Mouse (Mus musculus) embryonic stem cell, embryonic (primary cell): ENCODE results near the gene Bicra.

Experiments used
- CTCF ChIA-PET, 4 experiments: fragments of 300-600 bp in 2 of 4; fragments of 350-600 bp in 2 of 4; sonication (Branson Sonifier 250); formaldehyde crosslinking; loops; one replicate each; lab custom pipeline; 2022; ENCODE audit warnings: inconsistent platforms in 2 of 4; lab: Charles Lee
- POLR2A ChIA-PET, 4 experiments: fragments of 300-600 bp in 2 of 4; fragments of 350-600 bp in 2 of 4; sonication (Branson Sonifier 250); formaldehyde crosslinking; loops; one replicate each; lab custom pipeline; 2022; ENCODE audit warnings: antibody characterized with exemption in 4 of 4, inconsistent platforms in 1 of 4; lab: Charles Lee

Bicra gene

DNA sequence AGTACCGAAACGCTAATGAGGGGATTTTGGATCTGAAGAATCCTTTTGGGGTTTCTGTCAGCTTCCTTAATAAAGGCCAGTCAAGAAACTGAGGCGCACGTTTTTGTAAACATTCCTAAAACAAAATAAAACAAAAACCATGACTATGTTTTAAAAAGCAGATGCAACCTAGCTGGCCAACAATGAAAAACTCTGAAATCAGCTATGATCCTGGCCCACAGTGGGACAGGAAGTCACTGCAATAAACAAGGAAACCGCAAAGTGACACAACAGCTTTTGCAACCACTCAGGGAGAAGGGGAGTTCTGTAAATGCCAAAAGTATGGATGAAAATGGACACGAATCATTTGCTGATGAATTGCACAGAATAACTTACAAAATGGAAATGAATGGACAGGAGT, 5.4 kb upstream of the Bicra start:
- CTCF ChIA-PET: interaction anchor here in 3 of 4 experiments (0.6 to 3.9 kb wide), 26 partner anchors 10 to 562 kb away, joined by 3 to 67 read pairs (median 8); partner anchors contain the start of genes Napa (in 2 of the 3), Arhgap35 (in 1 of the 3), Ehd2 (in 1 of the 3) and Kptn (in 1 of the 3)
- POLR2A ChIA-PET: interaction anchor here (0.6 to 2.6 kb wide), 30 partner anchors 9 to 242 kb away, joined by 3 to 14 read pairs (median 5); partner anchors contain the start of genes Napa (in 2 of the 4), Inafm1 (in 1 of the 4), Kptn (in 1 of the 4) and Meis3 (in 1 of the 4)

DNA sequence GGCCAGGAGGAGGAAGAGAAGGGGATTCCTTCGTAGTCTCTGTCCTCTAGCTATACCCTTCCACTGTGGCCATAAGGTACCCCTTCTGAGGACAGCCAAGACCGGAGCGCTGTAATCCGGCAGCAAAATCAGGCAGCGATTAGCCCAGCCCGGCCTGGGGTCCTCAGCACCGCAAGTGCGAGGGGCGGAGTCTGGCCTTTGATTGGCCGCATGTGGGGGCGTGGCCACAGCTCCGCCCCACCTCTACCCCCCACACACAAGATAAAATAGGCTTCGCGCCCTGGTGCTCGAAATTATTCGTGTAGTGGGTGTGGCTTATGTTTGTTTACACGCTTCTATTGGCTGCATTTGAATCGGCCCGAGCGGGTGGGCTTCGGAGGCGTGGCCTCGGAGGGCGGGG, 5.0 kb upstream of the Bicra start:
- POLR2A ChIA-PET: interaction anchor here (0.6 to 2.6 kb wide), 39 partner anchors 9 to 261 kb away, joined by 3 to 14 read pairs (median 5); partner anchors contain the start of genes Napa (in 3 of the 4), Kptn (in 2 of the 4), Inafm1 (in 1 of the 4) and Meis3 (in 1 of the 4)
- CTCF ChIA-PET: interaction anchor here in 3 of 4 experiments (0.6 to 3.9 kb wide), 33 partner anchors 10 to 345 kb away, joined by 3 to 67 read pairs (median 7); partner anchors contain the start of genes Napa (in 2 of the 3), Ehd2 (in 1 of the 3), Inafm1 (in 1 of the 3) and Kptn (in 1 of the 3)

DNA sequence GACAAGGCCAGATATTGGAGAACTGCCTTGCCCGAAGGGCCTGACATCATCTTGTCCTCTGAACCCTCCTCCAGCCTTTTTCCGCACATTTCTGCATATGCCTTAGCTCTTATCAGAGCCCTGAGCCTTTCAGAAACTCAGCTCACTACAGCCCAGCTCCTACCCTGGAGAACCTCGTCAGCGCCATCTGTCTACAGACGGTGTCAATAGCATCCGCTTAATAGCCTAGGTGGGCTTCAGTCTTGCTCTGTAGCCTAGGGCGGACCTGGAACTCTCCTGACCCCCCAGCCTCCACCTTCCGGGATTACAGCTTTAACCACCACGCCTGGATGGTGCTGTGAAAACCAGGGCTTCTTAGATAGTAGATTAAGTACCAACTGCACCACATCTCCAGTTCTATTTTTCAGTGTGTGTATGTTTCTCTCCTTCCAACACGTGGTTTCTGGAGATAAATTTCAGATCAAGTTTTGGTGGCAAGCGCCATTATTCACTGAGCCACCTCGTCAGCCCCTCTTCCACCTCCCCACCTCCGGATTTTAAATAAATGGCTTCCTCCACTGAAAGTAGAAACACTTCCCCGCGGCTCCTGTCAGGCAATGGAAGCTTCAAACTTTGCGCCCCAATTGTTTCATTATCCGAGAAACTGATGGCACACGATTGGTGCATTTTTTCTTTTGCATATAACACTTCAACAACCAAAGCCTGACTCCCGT, 4.3 kb upstream of the Bicra start:
- POLR2A ChIA-PET: interaction anchor here (0.6 to 2.6 kb wide), 48 partner anchors 8 to 262 kb away, joined by 3 to 14 read pairs (median 4); partner anchors contain the start of genes Napa (in 3 of the 4), Inafm1 (in 2 of the 4), Kptn (in 2 of the 4) and Ccdc9 (in 1 of the 4)
- CTCF ChIA-PET: interaction anchor here (0.5 to 3.9 kb wide), 66 partner anchors 8 to 431 kb away, joined by 3 to 67 read pairs (median 4); partner anchors contain the start of genes Napa (in 3 of the 4), Inafm1 (in 2 of the 4), Slc8a2 (in 2 of the 4) and Ehd2 (in 1 of the 4)

DNA sequence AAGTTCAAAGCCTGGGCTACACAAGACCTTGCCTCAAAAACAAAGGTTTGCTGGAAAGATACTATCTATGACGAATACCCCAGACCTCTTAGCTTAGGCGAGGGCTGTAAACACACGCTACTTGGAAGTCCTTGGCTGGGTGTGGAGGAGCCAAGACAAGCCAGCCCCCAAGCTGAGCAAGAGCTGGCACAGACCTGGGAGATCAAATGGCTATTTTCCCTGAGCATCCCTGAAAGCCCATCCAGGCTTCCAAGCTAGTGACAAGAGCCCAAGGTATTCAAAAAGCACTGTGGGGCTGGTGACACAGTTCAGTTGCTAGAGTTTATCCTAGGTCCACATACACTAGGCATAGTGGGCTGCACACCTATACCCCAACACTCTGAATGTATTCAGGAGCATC, 2.9 kb upstream of the Bicra start:
- ChIA-PET POLR2A (interaction anchor here in 2 of 4 experiments (1.0 to 2.6 kb wide), 10 partner anchors 12 to 236 kb away, joined by 3 to 9 read pairs (median 4); partner anchors contain the start of genes Ccdc9 (in 1 of the 2) and Kptn (in 1 of the 2)), CTCF (interaction anchor here in 3 of 4 experiments (0.5 to 3.9 kb wide), 11 partner anchors 19 to 402 kb away, joined by 3 to 67 read pairs (median 4); partner anchors contain the start of genes Inafm1 (in 1 of the 3), Napa (in 1 of the 3) and Tmem160 (in 1 of the 3))

DNA sequence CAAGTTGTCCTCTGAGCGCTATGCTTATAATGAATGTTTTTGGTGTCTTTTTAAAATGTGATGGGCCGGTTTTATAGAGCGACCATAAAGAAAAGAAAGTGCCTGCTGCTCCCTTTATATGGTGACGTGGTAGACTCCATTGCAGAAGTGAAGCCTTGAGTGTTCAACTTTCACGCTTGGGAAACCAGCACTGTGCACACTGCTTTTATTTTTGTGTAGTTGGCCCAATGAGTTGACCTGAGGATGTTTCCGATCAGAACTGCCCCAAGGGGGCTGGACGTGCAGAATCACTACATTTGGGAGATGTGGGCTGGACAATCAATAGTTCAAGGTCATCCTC, 1.8 kb upstream of the Bicra start:
- ChIA-PET POLR2A (interaction anchor here in 2 of 4 experiments (1.1 to 2.4 kb wide), 6 partner anchors 17 to 68 kb away, joined by 3 to 14 read pairs (median 4); partner anchors contain the start of gene Napa (in 1 of the 2)), CTCF (interaction anchor here in 2 of 4 experiments (0.5 to 1.3 kb wide), 2 partner anchors 97 to 224 kb away, joined by 4 read pairs; partner anchors contain the start of gene Inafm1 (in 1 of the 2))

DNA sequence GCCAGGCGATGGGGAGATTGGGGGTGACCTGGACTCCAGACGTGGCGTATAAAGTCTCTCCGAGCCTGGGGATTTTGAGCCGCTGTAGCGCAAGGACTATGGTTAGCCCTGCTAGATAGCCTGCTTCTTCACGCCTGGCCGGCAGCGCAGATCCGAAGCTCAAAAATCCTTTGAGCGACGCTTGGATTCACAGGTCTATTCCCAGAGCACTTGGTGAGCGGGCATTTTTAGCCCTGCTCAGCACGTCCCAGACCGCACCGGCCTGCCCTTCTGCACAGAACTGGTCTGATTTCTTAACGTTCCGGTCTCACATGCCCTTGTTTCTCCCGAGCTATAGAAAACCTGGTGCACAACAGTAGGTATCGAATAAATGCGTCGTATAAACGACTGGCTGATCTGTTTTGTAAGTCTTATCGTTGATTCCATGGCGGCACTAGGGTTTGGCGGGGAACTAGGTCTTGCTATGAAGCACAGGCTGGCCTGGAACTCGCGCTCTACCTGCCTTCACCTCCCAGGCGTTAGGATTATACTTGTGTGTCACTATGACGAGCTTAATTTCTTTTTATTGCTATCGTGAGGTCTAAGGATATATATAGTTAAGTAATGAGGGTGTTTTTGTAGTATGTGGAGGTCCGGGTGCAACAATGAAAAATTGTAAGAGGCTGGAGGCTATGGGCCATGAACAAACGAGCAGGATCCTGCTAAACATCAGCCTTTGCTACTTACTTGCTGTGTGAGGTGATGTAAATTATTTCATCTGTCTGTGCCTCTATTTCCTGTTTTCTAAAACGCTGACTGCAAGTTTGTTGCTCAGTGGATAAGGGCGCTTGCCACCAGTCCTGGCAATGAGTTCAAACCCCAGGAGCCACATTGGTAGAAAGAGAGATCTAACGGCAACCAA, 1.2 kb upstream of the Bicra start:
- ChIA-PET POLR2A (interaction anchor here in 3 of 4 experiments (0.5 to 2.7 kb wide), 27 partner anchors 8 to 351 kb away, joined by 3 to 14 read pairs (median 4); partner anchors contain the start of genes Napa (in 3 of the 3), Slc8a2 (in 2 of the 3) and Meis3 (in 1 of the 3)), CTCF (interaction anchor here in 3 of 4 experiments (0.5 to 3.6 kb wide), 18 partner anchors 8 to 883 kb away, joined by 3 to 18 read pairs (median 4); partner anchors contain the start of genes Inafm1 (in 1 of the 3) and Napa (in 1 of the 3))

DNA sequence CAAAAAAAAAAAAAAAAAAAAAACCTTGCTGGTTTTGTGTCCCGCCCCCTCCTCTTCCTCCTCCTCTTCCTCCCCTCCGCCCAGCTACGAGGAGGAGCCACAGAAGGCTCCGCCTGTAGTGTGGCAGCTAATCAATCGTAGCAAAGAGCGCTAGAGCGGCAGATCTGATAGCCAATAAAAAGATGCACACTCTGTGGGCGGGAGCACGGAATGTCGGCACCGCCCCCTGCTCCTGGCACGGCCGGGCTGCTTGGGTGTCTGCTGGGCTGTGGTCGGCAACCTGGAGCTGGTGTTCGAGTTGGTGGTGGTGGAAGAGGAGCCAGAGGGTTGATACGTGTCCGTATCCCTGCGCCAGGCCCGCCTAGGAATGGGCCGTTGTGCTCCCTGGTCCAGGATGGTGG, 443 bp upstream of the Bicra start:
- POLR2A ChIA-PET: interaction anchor here in 3 of 4 experiments (0.5 to 2.7 kb wide), 37 partner anchors 9 to 352 kb away, joined by 3 to 14 read pairs (median 4); partner anchors contain the start of genes Napa (in 3 of the 3), Slc8a2 (in 2 of the 3), Ccdc9 (in 1 of the 3) and Inafm1 (in 1 of the 3)
- CTCF ChIA-PET: interaction anchor here in 3 of 4 experiments (0.5 to 3.6 kb wide), 21 partner anchors 8 to 884 kb away, joined by 3 to 18 read pairs (median 4); partner anchors contain the start of genes Inafm1 (in 1 of the 3), Napa (in 1 of the 3) and Slc8a2 (in 1 of the 3)

DNA sequence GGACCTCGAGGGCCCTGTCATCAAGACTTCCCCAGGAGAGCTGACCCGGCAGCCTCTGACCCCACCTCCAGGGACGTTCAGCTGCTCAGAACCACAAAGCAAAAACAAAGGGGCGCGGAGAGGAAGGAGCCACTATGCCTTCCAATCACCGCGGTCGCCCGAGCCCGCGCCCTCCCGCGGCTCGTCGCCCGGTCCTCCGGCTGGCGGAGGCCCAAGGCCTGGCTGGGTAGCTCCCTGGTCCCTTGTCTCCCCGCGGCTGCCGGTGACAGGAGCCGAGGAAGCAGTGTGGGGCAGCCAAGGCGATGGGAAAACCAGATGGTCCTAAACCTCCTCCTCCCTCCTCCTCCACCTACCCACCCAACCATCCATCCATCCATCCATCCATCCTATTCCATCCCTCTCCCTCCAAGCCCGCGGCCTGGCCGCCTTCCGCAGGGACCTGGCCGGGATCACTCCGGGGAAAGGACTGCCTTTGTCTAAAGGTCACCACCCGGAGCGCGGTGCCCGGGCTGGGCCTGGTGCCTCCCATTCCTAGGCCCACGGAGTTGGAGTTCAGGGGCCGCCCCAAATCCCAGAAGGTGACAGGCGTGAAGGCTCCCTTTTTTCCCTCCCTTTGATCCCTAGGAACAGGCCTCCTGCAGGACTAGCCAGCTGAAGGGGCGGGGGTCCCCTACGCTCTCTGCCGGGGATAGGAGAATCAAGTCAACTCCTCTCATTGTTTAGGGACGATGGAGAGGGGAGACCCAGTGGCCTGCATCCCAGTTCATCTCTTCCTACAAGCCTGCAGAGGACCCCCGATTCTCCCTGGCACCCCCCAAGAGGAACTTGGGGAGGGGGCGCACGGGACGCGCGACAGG, 1.0 kb downstream of the Bicra start:
- POLR2A ChIA-PET: interaction anchor here in 3 of 4 experiments (0.6 to 4.8 kb wide), 25 partner anchors 8 to 249 kb away, joined by 3 to 21 read pairs (median 4); partner anchors contain the start of genes Meis3 (in 1 of the 3), Napa (in 1 of the 3) and Slc8a2 (in 1 of the 3)
- CTCF ChIA-PET: interaction anchor here (0.5 to 3.6 kb wide), 9 partner anchors 10 to 848 kb away, joined by 3 to 18 read pairs (median 6); partner anchors contain the start of genes Inafm1 (in 1 of the 4) and Napa (in 1 of the 4)

DNA sequence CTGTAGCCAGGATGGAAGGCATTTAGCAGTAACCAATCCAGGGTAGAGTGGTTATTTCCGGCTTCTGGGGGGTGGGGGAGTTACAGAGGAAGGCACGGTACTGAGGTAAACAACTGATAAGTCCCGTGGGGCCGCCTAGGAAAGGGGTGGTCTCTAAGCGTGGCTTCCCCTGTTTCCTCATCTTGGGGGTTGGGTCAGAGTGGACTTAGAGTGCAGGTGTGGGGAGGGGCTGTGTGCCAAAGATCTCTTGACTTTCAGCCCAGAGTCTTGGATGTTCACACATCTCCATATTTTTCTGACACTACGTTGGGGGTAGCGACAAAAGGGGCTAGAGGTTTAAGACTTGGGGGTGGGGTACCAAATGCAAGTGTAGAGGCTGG, 1.6 kb downstream of the Bicra start:
- ChIA-PET CTCF (interaction anchor here in 1 of 4 experiments (0.8 to 3.6 kb wide), 4 partner anchors 11 to 74 kb away, joined by 3 to 18 read pairs (median 10); partner anchors contain the start of gene Napa), POLR2A (interaction anchor here in 3 of 4 experiments (0.6 to 4.8 kb wide), 12 partner anchors 14 to 249 kb away, joined by 3 to 21 read pairs (median 3); partner anchors contain the start of gene Slc8a2 (in 1 of the 3))

DNA sequence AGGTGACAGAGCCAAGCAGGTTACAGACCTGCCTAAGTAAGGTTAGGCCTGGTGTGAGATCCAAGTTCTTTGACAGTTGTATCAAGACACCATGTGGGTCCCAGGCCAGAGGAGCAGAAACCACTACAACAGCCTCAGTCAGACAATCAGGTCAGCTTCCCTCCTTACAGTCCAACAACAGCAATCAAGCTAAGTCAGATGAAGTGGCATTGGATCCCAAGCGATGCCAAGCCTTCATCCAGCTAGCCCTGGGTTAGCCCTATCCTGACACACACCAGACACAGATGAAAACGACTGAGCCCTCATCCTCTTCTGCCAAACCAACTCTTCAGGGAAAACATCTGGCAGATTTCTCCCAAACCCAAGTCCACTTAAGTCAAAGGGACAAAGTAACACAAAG, 2.2 kb downstream of the Bicra start:
- CTCF ChIA-PET: interaction anchor here in 2 of 4 experiments (1.2 to 3.6 kb wide), 3 partner anchors 11 to 78 kb away, joined by 4 to 18 read pairs (median 5); partner anchors contain the start of gene Ehd2 (in 1 of the 2)
- POLR2A ChIA-PET: interaction anchor here in 3 of 4 experiments (0.6 to 4.8 kb wide), 12 partner anchors 12 to 250 kb away, joined by 3 to 21 read pairs (median 3); partner anchors contain the start of gene Slc8a2 (in 1 of the 3)

DNA sequence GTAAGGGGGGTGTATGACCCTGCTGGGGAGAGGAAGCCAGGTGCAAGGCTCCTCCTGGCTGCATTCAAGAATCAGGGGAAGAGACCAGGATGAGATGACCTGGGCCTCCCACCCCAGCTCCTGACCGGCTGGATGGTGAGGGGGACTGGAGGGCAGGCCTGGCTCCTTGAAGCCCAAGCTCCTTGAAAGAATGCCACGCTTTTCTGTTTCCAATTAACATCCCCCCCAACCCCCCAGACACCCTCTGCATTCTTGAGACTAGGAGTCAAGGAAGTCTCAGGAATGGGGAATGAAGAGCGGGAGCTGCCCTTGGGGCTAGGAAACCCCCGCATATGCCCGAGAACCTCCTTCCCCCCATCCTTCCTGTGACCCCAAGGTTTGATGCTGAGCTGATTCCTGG, 3.2 kb downstream of the Bicra start:
- POLR2A ChIA-PET: interaction anchor here in 3 of 4 experiments (0.6 to 4.8 kb wide), 11 partner anchors 8 to 126 kb away, joined by 3 to 21 read pairs (median 3); partner anchors contain the start of gene Zfp541 (in 1 of the 3)
- CTCF ChIA-PET: interaction anchor here in 3 of 4 experiments (0.6 to 1.6 kb wide), 5 partner anchors 72 to 218 kb away, joined by 3 to 4 read pairs (median 4); partner anchors contain the start of gene Ehd2 (in 1 of the 3)

DNA sequence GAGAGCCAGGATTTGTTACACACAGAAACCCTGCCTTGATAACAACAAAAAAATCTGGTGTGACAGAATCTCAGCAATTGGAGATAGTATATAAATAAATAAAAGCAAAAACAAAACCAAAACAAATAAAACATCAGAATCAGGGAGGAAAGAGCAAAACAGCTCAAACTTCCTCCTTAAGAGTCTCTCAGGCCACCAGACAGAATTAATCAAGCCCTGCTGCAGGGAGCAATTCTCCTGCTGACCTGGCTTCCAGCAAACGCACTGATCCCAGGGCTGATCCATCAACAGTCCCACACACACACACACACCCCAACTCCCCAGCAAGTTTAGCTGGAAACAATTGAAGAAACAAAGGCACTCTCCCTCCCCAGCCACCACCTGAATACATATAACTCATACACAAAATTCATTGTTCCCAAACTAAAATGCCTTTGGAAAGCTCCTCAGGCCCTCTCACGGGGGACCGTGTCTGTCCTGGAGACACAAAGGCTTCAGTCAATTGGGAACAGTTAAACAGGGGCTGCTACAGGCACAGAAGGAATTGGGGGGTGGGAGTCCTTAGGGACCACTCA, 3.8 kb downstream of the Bicra start:
- POLR2A ChIA-PET: interaction anchor here in 3 of 4 experiments (0.6 to 4.8 kb wide), 14 partner anchors 8 to 126 kb away, joined by 3 to 21 read pairs (median 3); partner anchors contain the start of genes Kptn (in 1 of the 3), Napa (in 1 of the 3) and Zfp541 (in 1 of the 3)
- CTCF ChIA-PET: interaction anchor here in 3 of 4 experiments (0.6 to 2.9 kb wide), 6 partner anchors 8 to 219 kb away, joined by 3 to 14 read pairs (median 4); partner anchors contain the start of gene Ehd2 (in 1 of the 3)

DNA sequence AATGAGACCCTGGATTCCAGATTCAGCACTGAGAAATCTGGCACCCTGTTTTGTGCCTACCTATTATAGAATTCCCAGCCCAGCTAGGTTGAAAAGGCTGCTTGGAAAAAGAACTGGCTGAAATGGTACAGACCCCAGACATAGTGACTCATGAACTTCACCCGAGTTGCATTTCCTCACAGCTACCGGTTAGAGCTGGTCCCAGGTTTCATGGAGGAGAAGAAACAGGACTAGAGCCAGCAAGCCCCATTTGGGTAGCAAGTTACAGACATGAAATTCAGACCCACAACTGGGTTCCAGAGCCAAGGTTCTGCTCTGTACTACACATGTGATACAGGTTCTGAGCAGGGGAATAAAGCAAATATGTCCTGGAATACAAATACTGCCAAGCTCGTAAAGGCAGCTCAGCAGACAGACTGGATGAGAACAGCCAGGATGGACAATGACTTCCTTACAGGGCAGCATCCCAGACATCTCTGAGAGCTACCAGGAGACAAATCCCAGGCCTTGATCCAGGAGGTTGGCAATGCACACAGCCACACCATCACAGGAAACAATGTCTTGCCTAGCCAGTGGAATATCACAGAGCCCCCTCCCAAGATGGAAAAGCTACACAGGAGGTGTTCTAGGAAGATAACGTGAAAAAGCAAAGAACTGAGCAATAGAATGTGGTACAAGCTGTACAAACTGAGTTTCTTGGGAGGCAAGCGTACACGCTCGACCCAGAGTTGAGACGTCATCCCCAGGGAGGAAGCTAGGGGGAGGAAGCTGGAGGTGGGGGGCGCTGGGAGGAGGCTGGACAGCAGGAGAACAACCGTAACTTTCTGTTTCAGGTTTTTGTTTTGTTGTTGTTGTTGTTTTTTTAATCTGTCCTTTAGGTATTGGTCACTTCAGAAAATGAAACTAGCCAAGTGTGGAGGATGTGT, 4.6 kb downstream of the Bicra start:
- CTCF ChIA-PET: interaction anchor here in 2 of 4 experiments (0.6 to 2.9 kb wide), 3 partner anchors 9 to 116 kb away, joined by 3 to 14 read pairs (median 8); no protein-coding TSS in a partner anchor
- POLR2A ChIA-PET: interaction anchor here in 2 of 4 experiments (0.7 to 4.8 kb wide), 12 partner anchors 8 to 324 kb away, joined by 3 to 21 read pairs (median 3); partner anchors contain the start of genes Kptn (in 1 of the 2) and Napa (in 1 of the 2)
